Mouse (Mus musculus): ENCODE data around the gene Gm42742. TPM values are rescaled to one million over a fixed set of nuclear protein-coding genes. Genes with fewer than 3 reads are reported as not detected.

The Gm42742 gene
- polyA plus RNA-seq, 1 experiment from 2014 or later, result 58.8 TPM

GRCm38 (mm10) chr7:127026984-127027726, 6.3 kb upstream of the Gm42742 start, which contains the start of gene Maz:
Maz (minus strand) TSS chr7:127027037.
- peak; percentile 93 for ATAC-seq (ENCODE audit: low FRiP score)
- Histone ChIP-seq H3K4me2 (peak within 1 kb of the TSS; percentile 99), H3K4me1 (ENCODE audit: control insufficient read depth, insufficient read depth, low read length) (peaks cover 36% of the 10 kb centered on the region), H3K27ac (ENCODE audit: low read depth, low read length) (peak within 1 kb of the TSS; percentile 97), H3K27me3 (ENCODE audit: control insufficient read depth, insufficient read depth, low read length) (no peaks in the 10 kb centered on the region), H3K9ac (ENCODE audit: low read length) (peak within 1 kb of the TSS; percentile 100), H3K4me3 (ENCODE audit: low read depth, low read length) (peak within 1 kb of the TSS; percentile 99), H3K36me3 (ENCODE audit: control insufficient read depth, insufficient read depth, low read length) (peaks cover 26% of the 10 kb centered on the region), H3K9me3 (ENCODE audit: control insufficient read depth, low read length) (no peaks in the 10 kb centered on the region)
- WGBS, result under 1% methylated on average over 49 of the region's 63 CpGs
- peak; percentile 100 for DNase-seq (ENCODE audit: low spot score, missing footprints)

GRCm38 (mm10) chr7:127026616-127026983, 5.7 kb upstream of the Gm42742 start:
- peaks cover 25% of the 10 kb centered on the region for H3K36me3 ChIP-seq (ENCODE audit: control insufficient read depth, insufficient read depth, low read length)
- peaks cover 41% of the 10 kb centered on the region for H3K4me1 ChIP-seq (ENCODE audit: control insufficient read depth, insufficient read depth, low read length)
- no peak; the same call in 1 of the 2 replicates for ATAC-seq (ENCODE audit: low FRiP score)
- H3K4me3 ChIP-seq (ENCODE audit: low read depth, low read length), result peak overlapping the region; percentile 99
- peak; percentile 99 for DNase-seq (ENCODE audit: low spot score, missing footprints)
- H3K9me3 ChIP-seq (ENCODE audit: control insufficient read depth, low read length), result no peaks in the 10 kb centered on the region
- H3K4me2 ChIP-seq, result peak overlapping the region; percentile 99
- H3K27ac ChIP-seq (ENCODE audit: low read depth, low read length), result peak overlapping the region; percentile 97
- no CpG with 5 or more reads among the region's 48 CpGs for WGBS
- H3K9ac ChIP-seq (ENCODE audit: low read length), result peak overlapping the region; percentile 100
- H3K27me3 ChIP-seq (ENCODE audit: control insufficient read depth, insufficient read depth, low read length), result no peaks in the 10 kb centered on the region

GRCm38 (mm10) chr7:127026161-127026600, 5.3 kb upstream of the Gm42742 start:
- H3K4me2 ChIP-seq, result peak overlapping the region; percentile 99
- peaks cover 21% of the 10 kb centered on the region for H3K36me3 ChIP-seq (ENCODE audit: control insufficient read depth, insufficient read depth, low read length)
- WGBS, result 0% methylated on average over 22 of the region's 48 CpGs
- peak; percentile 24 for ATAC-seq (ENCODE audit: low FRiP score)
- H3K27me3 ChIP-seq (ENCODE audit: control insufficient read depth, insufficient read depth, low read length), result no peaks in the 10 kb centered on the region
- DNase-seq (ENCODE audit: low spot score, missing footprints), result peak; percentile 96
- peak overlapping the region; percentile 100 for H3K9ac ChIP-seq (ENCODE audit: low read length)
- H3K4me3 ChIP-seq (ENCODE audit: low read depth, low read length), result peak overlapping the region; percentile 99
- H3K27ac ChIP-seq (ENCODE audit: low read depth, low read length), result peak overlapping the region; percentile 97
- peaks cover 45% of the 10 kb centered on the region for H3K4me1 ChIP-seq (ENCODE audit: control insufficient read depth, insufficient read depth, low read length)
- no peaks in the 10 kb centered on the region for H3K9me3 ChIP-seq (ENCODE audit: control insufficient read depth, low read length)

GRCm38 (mm10) chr7:127025556-127026160, 4.8 kb upstream of the Gm42742 start:
- DNase-seq (ENCODE audit: low spot score, missing footprints) (no peak), ATAC-seq (ENCODE audit: low FRiP score) (no peak)
- Histone ChIP-seq H3K36me3 (ENCODE audit: control insufficient read depth, insufficient read depth, low read length) (peaks cover 16% of the 10 kb centered on the region), H3K4me3 (ENCODE audit: low read depth, low read length) (peak overlapping the region; percentile 99), H3K9ac (ENCODE audit: low read length) (peak overlapping the region; percentile 100), H3K4me2 (peak overlapping the region; percentile 99), H3K27me3 (ENCODE audit: control insufficient read depth, insufficient read depth, low read length) (no peaks in the 10 kb centered on the region), H3K4me1 (ENCODE audit: control insufficient read depth, insufficient read depth, low read length) (peaks cover 50% of the 10 kb centered on the region), H3K27ac (ENCODE audit: low read depth, low read length) (peak overlapping the region; percentile 97), H3K9me3 (ENCODE audit: control insufficient read depth, low read length) (no peaks in the 10 kb centered on the region)
- WGBS, result under 1% methylated on average over 60 of the region's 65 CpGs

DNA sequence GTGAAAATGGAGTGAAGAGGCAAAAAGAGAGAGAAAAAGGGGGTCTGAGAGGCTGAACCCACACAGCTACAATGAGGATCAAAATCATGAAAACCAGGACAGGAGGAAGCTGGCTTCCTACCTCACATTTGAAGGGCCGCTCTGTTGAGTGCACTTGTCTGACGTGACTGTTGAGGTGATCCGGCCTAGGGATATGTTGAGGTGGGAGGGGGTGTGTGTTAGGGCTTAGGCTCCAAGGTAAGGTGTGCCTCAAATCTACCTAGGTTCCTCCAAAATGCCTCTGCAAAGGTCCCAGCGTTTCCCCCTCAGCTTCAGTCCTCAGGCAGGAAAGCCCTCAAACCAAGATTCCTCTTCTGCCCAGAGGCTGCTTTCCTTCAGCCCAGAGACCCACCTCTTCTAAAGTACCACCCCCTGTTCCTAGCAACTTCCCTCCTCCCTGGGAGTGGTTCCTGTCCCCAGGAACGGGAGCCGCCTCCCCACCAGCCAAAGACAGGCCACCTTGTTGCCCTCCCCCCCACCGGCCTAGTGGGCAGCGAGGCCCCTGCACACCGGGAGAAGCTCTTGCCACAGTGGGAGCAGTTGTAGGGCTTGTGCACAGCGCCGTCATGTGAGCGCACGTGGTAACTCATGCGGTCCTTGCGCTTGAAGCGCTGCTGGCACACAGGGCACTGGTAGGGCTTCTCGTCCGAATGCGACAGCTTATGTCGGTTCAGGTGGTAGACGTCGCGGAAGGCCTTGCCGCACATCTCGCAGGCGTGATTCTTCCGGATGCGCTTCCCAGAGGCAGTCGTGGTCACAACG, 4.1 kb upstream of the Gm42742 start:
- H3K27me3 ChIP-seq (ENCODE audit: control insufficient read depth, insufficient read depth, low read length), result no peaks in the 10 kb centered on the region
- peak; percentile 96 for DNase-seq (ENCODE audit: low spot score, missing footprints)
- peaks cover 16% of the 10 kb centered on the region for H3K36me3 ChIP-seq (ENCODE audit: control insufficient read depth, insufficient read depth, low read length)
- peak overlapping the region; percentile 97 for H3K27ac ChIP-seq (ENCODE audit: low read depth, low read length)
- peak overlapping the region; percentile 99 for H3K4me2 ChIP-seq
- H3K4me1 ChIP-seq (ENCODE audit: control insufficient read depth, insufficient read depth, low read length), result peaks cover 57% of the 10 kb centered on the region
- WGBS, result under 1% methylated on average over 30 of the region's 30 CpGs
- peak overlapping the region; percentile 100 for H3K9ac ChIP-seq (ENCODE audit: low read length)
- peak overlapping the region; percentile 99 for H3K4me3 ChIP-seq (ENCODE audit: low read depth, low read length)
- ATAC-seq (ENCODE audit: low FRiP score), result peak; percentile 19; the same call in 1 of the 2 replicates
- H3K9me3 ChIP-seq (ENCODE audit: control insufficient read depth, low read length), result no peaks in the 10 kb centered on the region

GRCm38 (mm10) chr7:127023896-127024690, 3.2 kb upstream of the Gm42742 start:
- no peaks in the 10 kb centered on the region for H3K9me3 ChIP-seq (ENCODE audit: control insufficient read depth, low read length)
- ATAC-seq (ENCODE audit: low FRiP score), result no peak
- peak overlapping the region; percentile 99 for H3K4me2 ChIP-seq
- DNase-seq (ENCODE audit: low spot score, missing footprints), result no peak
- H3K9ac ChIP-seq (ENCODE audit: low read length), result peak overlapping the region; percentile 100
- H3K4me3 ChIP-seq (ENCODE audit: low read depth, low read length), result peak overlapping the region; percentile 99
- H3K36me3 ChIP-seq (ENCODE audit: control insufficient read depth, insufficient read depth, low read length), result peaks cover 14% of the 10 kb centered on the region
- H3K4me1 ChIP-seq (ENCODE audit: control insufficient read depth, insufficient read depth, low read length), result peaks cover 59% of the 10 kb centered on the region
- no peak overlapping the region for H3K27ac ChIP-seq (ENCODE audit: low read depth, low read length)
- 24% methylated on average over 19 of the region's 19 CpGs for WGBS
- no peaks in the 10 kb centered on the region for H3K27me3 ChIP-seq (ENCODE audit: control insufficient read depth, insufficient read depth, low read length)

DNA sequence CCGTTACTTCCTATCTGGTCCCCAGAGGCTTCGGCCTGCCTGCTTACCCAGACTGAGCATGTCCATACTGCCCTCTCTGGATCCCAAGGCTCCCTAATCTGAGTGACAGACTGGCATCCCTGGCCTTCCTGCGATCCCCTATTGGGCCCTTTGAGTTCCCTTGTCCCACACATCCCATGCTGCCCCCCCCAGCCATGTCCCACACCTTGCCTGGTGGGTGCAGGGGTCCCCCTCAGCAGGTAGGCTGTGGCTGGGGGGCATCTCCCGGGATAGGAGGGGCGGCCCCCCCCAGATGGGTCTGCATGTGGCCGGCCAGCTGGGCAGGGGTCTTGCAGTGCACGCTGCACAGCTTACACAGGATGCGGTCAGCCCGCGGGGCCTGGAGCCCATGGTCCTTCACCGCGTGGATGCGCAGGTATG, 2.4 kb upstream of the Gm42742 start:
- no peak for ATAC-seq (ENCODE audit: low FRiP score)
- H3K4me3 ChIP-seq (ENCODE audit: low read depth, low read length), result peak overlapping the region; percentile 99

GRCm38 (mm10) chr7:127022528-127023271, 1.8 kb upstream of the Gm42742 start:
- no peak for ATAC-seq (ENCODE audit: low FRiP score)
- Histone ChIP-seq H3K27ac (ENCODE audit: low read depth, low read length) (peak overlapping the region; percentile 40; the same call in 1 of the 2 replicates), H3K4me1 (ENCODE audit: control insufficient read depth, insufficient read depth, low read length) (peaks cover 60% of the 10 kb centered on the region), H3K4me3 (ENCODE audit: low read depth, low read length) (no peak overlapping the region; the same call in 1 of the 2 replicates), H3K9me3 (ENCODE audit: control insufficient read depth, low read length) (no peaks in the 10 kb centered on the region), H3K4me2 (peak overlapping the region; percentile 20), H3K9ac (ENCODE audit: low read length) (no peak overlapping the region; the same call in 1 of the 2 replicates), H3K27me3 (ENCODE audit: control insufficient read depth, insufficient read depth, low read length) (no peaks in the 10 kb centered on the region), H3K36me3 (ENCODE audit: control insufficient read depth, insufficient read depth, low read length) (peaks cover 12% of the 10 kb centered on the region)
- DNase-seq (ENCODE audit: low spot score, missing footprints), result no peak
- WGBS, result 77% methylated on average over 7 of the region's 7 CpGs

More for the DNA sequence above, 2.4 kb upstream of the Gm42742 start:
- 82% methylated on average over 13 of the region's 13 CpGs for WGBS
- peak overlapping the region; percentile 100 for H3K9ac ChIP-seq (ENCODE audit: low read length)
- no peaks in the 10 kb centered on the region for H3K27me3 ChIP-seq (ENCODE audit: control insufficient read depth, insufficient read depth, low read length)
- no peaks in the 10 kb centered on the region for H3K9me3 ChIP-seq (ENCODE audit: control insufficient read depth, low read length)
- no peak overlapping the region; the same call in 1 of the 2 replicates for H3K27ac ChIP-seq (ENCODE audit: low read depth, low read length)
- peaks cover 12% of the 10 kb centered on the region for H3K36me3 ChIP-seq (ENCODE audit: control insufficient read depth, insufficient read depth, low read length)
- no peak for DNase-seq (ENCODE audit: low spot score, missing footprints)
- H3K4me1 ChIP-seq (ENCODE audit: control insufficient read depth, insufficient read depth, low read length), result peaks cover 63% of the 10 kb centered on the region
- H3K4me2 ChIP-seq, result peak overlapping the region; percentile 99

Measured in midbrain, embryonic 11.5 days (tissue).